Mouse (Mus musculus): Measurements from ENCODE around the gene Rabl3.
A peak's percentile ranks its signal among the peaks of the same experiment; 100 is the strongest.

Gene Rabl3

DNA sequence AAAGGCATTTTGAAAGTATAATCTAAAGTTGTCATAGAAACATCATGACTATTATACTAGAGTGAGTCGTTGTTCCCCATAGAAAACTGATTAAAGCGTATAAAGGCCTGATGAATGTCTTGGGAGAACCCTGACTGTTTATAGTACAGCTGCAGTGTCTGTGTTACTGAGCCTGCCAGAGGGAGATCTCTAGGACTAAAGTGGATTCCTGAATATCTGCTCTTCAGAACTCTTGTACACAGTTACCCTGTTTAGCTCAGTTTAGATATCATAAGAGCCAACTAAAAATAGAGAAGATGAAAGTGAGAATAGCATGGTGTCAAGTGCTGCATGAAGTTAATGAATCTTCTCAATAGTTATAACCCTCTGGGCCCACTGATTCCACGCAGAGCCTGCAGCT, 10.6 kb downstream of the Rabl3 start:
- DNase-seq: no peak

DNA sequence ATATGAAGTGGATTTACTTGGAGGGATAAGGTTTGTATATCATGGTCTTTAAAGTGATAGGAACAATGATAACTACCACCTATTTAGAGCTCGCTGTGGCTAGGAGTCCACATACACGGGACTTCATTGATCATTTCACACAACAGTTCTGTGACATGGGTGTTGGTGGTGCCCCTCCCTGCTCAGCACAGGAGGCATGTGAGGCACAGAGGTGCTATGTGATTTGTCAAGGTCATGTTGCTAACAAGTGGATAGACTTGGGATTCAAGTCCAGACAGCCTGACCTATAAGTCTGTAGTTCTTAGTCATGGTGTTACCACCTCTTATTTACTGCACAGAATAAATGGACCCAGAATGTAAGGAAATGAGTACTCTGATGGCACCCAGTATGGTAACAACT, 11.3 kb downstream of the Rabl3 start:
- DNase-seq: no peak

DNA sequence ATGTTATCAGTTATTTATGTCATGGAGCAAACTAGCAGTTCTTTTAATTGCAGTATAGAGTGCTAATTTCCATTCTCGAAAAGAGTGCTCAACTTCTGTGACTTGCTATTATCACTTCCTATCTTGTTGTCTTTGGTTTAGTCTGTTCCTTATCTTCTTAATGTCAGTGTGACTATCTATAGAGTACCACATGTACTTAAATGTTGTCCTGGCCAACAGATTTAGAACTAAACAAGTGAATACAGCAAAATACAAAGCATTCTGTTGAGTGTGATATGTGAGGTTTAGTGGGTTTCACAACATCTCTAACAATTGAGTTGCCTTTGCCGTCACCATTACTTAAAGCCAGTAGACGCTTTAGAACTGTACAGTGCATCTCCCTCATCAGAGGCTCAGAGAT, 13.1 kb downstream of the Rabl3 start:
- DNase-seq: no peak

DNA sequence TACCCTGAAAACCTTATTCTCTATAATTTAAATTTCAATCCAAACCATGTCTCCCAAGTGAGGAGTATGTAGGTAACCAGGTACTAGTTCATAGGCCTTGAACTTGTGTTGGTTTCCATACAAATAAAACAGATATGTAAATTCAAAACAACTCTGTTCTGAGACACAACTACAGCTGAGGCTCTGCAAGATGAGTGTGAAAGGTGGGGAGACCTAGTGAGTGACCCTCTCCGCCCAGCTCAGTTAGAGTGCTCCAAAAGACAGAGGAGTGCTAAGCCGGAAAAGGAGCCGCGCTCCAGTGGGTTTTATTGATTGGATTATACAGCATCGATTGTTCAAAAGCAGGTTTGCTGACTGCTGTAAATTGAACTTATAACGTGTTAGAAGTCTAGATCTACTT, 22.7 kb downstream of the Rabl3 start:
- peak; percentile 5 for DNase-seq

DNA sequence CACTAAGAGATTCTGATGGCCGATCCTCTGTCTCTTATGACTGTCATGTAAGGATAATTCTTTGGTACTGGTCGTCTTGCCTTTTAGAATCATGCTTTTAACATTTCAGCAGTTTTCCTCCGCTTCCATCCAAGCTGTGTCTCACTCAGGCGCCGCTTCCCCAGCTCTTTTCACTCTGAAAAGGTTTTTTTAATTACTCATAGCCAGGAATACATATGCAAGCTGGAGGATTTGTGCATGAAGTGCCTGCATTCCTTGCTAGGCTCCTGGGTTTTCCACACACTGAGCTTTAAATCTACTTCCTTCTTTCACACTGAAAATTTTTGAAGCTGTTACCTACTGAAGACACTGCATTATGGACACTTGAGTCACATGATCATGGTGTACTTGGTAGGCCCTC, 23.3 kb downstream of the Rabl3 start:
- DNase-seq: no peak

DNA sequence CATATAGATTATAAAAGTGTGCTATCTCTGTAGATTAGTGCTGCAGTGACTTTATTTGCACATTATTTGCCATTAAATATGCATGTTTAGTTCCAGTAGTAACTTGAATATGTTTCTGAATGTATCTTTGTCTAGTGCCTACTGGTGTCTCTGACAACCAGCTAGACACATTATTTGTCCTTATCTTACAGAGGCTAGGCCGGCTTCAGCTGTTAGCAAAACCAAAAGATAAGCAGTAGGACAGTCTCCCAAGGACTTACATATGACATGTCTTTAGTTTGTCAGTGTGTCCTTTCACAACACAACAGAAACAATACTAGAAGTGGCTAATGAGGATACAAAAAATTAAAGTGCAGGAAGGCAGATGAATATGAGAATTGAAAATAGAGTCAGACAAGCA, 25.4 kb downstream of the Rabl3 start:
- DNase-seq: no peak

DNA sequence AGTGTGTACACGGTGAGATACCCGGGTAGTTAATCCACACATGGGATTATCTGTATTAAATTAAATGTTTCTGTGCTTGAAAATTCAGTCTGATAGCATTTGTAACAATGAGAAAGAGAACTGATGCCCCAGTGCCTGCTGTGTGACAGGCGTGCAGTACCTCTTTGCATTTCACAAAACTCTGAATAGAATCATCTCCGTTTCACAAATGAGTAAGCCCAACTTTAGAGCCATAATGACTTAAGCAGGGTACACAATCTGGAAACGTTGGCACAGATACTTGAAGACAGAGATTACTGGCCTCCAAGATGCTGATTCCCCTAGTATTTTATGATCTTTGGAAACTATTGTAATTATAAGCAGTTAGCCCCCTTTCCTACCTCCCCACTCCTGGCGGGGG, 26.4 kb downstream of the Rabl3 start:
- no peak for DNase-seq

DNA sequence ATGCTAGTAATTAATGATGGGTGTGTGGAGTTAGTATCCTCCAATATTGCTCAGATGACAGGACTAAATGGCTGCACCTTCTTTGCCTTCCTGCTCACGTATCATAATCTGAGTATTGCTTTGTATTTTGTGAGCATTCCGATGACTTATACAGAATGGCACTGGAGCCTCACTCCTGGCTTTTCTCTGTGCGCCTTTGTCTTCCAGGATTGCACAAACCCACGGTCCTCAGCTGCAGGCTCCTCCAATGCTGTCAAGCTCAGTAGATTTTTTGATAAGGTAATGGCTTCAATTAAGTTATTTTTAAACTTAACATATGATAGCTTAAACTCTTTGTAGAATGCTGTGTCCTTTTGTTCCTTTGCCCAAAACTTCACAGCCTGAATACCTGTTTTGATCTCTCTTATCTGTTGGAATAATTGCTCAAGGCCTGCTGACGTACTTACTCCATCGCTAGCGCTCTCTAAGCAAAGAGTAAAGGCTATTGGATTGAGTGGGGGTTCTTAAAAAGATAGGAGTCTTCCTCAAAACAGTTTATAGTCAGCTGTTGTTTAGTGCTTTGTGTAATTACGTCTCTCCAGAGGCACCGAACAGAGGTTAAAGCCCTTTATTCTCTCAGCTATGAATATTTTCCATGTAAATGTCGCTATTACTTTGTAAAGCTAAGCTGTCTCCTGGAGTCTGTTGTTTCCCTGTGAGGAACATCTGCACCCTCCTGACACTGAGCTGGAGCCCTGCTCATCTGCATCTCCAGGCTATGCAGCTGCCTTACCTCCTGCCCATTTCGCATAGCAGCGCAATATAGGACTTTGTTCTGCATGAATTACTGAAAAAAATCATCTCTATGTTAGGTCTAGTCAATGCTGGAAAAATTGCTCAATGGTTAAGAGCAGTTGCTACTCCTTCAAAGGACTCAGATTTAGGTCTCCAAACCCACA, 27.7 kb downstream of the Rabl3 start:
- DNase-seq: no peak

DNA sequence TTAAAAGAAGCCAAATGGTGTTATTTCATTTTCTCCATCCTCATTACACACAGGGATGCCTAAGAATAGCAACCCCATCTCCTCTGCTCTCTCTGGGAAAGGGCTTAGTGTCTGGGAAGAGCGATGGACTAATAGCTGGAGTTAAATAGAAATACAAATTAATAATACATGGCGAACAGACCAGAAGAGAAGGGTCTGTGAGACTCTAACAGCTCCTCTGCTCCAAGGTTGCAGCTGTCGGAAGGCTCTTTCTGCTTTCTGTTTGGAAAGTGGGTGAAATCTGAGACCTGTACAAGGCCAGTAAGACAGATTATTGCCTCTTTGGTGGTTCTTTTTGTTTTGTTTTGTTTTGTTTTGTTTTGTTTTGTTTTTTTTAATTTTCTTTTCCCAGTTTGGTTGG, 31.9 kb downstream of the Rabl3 start:
- DNase-seq: no peak

DNA sequence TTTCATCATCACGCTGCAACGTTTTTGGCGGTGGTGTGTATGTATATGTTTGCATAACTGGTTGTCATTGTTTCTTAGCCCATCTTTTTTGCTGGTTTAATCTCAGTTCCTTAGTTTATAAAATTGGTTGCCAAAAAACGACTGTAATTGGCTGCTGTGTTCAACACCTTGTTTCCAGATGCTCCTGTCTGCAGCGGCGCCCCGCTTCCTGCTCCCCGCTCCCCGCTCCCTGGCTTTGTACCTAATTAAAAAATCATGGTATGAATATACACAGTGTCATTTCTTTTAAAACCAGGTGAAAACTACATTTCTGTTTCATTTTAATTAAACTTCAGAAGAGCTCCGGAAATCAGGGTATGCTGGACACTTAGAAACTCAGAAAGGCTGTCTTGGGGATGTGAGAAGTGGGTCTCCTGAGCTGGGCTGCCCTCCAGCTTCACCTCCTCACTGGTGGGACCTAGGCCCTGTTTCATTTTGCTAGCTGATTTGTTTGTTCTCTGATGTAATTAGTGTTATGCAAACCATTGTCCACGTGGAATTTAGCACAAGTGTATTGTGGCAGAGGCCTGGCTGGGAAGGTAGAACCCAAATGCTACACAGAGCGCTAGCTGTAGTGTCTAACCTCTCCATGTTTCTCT, 32.6 kb downstream of the Rabl3 start:
- DNase-seq: no peak

DNA sequence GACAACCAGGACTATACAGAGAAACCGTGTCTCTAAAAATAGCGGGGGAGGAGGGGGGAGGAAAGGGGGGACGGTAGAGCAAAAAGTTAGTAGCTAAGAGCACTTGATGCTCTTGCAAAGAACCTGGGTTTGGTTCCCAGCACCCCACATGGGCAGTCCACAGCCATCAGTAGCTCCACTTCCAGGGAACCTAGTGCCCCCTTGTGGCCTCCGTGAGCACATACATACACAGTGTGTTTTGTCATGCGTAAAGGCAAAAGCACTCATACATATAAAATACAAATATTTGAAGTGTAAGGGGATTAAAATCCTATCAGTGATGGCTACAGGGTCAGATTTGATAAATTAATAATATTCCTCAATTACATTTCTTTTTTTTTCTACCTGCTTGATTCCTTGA, 33.4 kb downstream of the Rabl3 start:
- no peak for DNase-seq

DNA sequence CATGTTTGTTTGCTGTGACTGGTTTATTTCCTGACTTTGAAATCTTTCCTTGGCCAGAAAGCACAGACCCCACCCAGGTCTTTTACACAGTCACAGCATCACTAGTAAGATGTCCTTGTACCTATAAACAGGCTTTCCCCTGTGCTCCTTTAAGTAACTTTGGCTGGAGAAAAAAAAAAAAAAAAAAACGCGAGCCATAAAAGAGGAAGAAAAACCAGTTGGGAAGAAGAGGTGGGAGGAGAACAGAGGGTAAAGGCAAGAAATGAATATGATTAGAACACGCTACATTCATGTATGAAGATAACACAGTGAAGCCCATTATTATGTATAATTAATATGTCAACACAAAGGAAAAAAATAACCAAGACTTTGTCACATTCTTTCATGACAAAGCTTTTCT, 35.6 kb downstream of the Rabl3 start:
- DNase-seq: no peak

DNA sequence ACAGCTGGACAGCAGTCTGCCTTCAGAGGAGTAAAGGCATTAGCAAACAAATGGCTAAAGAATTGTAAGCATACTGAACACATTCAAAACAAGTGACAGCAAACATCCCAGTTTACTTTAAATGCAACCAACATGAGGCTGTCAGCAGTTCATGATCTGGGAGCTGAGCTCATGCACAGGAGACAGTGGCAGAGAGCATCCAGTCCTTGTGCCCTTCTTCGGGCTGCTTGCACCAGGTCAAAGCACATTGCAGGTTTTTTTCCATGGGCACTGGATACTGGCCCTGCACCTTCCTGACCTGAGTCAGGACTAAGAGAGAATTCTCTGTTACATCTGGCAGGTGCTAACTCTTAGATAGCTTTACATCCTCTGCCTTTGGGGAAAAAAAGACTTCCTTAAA, 39.9 kb downstream of the Rabl3 start:
- DNase-seq: no peak

DNA sequence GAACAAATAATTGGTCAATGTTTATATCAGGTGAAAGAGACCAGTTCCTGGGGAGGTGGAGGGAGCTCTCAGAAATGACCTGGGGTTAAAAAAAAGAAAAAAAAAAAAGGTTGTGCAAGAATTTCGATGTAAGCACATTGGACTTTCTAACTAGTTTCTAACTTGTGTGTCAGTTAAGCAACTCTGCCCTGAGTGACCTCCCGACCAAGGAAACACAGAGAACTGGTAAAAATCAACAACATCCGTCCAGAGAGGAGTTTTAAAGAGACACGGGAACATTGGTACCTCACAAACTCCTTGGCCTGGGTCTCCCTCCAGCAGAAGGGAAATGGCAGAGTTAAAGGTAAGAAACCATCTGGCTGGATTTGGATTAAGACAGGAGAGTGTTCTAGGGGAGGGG, 40.3 kb downstream of the Rabl3 start, which contains the start of gene Hgd:
Gene Hgd (plus strand): TSS at position 160 of the 400 bp plus-strand sequence.
- DNase-seq: no peak

DNA sequence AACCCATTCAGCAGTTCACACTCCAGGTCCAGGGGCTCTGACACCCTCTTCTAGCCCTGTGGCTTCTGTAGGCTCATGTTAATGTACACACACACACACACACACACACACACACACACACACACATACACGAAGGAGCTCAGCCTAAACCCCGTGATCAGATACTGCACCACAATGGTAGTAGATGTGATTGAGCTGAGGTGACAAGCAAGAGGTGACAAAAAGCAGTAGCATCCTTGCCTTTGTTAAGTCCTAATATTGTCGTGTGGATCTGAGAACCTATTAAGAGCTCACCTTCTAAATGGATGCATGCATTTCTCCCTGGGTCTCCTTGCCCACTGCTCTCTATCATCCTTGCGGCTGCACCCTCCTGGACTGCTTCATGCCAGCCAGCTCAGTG, 41.0 kb downstream of the Rabl3 start:
- no peak for DNase-seq

DNA sequence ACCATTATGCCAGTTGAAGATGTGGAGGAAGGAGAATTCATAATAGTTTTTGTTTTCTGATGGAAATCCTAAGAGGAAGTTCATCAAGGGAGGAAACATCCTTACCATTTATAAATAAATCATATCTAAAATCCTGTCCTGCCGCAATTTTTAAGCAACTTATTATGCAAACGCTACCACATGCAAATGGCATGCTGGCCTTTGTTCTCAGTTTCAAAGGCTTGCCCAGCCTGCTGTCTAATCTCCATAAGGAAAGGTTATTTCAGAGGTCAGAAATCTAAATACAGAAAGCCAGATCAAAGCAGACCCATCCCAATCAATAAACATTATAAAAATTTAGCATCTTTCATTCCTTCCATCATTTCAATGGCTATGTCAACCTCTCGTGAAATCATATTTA, 42.2 kb downstream of the Rabl3 start:
- no peak for DNase-seq

DNA sequence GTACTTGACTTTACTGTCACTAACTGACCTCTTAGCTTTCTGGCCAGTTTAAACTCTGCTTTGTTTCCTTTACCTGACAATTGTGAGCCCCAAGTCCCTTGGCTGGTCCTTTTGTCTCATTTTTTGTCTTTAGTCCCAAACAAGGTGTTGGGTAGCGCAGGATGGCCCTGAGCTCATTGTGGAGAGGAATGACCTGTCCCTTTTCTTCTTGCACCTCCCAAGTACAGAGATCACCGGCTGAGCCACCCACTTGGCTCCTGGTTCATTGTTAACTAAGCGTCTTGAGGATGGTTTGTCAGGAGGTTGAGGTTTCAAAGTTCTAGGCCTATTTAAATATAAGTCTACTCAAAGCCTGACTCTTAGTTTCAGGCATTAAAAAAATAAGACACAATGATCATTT, 43.6 kb downstream of the Rabl3 start:
- no peak for DNase-seq

DNA sequence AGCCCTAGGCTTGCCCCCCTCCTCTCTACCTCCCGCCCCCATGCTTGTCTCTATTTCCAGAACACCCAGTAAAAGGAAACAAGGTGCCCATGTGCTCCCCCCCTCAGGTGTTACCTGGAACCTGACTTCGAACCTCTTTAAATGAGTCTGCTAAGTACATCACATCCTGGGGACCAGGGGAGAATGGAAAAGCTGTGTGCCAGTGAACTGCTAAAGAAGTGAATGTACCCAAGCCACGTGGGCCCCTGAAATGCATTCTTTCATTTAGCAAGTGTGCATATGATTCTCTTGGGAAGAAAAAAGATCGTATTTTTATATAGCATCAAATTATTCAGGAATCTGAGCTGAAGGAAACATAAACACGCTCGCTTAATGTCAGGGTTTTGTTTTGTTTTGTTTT, 44.1 kb downstream of the Rabl3 start:
- no peak for DNase-seq

DNA sequence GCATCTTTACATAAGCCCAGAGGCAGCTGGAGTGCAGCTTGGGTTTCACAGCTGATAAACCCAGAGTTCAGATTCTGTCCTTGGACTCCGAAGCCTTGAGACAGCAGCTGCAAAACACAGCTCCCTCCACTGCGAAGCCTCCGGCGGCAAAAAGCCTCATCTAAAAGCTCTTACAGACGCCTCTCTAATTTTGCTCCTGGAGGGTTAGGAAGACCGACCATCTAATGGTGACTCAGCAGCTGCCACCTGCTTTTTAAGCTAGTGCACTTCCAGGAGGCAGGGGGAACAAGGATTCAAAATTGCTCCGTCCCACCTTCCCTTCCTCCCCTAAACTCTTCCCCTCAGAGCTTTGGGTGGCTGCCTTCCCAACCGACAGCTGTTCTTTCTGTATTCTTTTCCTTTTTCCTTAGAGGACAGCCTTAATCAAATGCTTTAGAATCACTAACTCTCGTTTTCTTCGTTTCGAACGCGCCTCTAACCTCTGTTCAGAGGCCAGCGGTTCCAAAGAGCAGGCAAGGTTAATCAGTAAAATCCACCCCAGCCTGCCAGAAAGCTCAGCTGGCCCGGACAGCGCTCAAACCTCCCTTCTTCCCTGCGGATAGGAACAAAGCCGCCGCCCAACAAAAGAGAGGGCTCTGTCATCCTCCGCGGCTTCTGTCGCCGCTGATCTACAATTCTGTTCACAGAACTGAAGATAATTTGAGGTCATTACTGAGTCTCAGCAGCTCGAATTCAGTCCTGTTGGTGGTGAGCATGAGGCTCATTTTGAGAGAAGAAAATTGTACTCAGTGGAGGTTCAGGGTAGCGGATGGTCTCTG, 44.7 kb downstream of the Rabl3 start:
- peak; percentile 91 for DNase-seq

DNA sequence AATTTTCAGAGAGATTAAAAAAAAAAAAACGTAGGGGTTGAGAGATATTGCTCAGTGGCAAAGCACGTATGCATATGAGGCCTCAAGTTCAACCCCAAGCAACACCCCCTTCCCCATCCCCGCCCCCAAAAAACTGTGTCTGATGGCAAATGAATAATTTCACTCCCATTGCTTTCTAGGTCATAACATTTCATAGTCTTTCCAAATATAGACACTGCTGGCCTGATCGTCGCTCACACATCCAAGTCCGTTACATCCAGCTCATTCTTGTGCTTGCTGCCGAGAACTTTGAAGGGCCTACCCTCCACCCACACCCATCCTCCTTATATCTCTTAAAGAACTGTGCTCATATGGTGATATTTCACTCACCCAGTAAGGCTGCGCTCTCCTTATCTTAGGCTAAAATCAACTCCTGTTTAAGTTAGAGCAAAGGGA, 45.5 kb downstream of the Rabl3 start:
- DNase-seq: no peak

DNA sequence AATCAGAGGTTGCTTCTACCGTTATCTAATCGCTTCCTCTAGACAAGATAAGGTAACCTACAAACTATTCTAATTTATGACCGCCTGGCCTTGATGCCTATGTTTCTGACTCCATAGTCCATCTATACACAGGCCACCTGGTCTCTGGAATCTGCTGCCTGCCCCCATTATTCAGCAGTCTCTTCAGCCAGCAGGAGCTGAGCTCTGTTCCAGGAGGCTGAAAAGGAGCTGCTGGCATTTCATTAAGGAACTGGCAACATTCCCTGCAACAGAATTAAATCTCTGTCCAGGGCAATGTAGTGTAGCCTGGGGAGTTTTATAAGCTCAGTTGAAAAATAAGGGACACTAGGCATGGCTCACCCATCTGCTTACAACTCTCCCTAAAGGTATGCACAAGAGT, 51.2 kb downstream of the Rabl3 start:
- DNase-seq: no peak

DNA sequence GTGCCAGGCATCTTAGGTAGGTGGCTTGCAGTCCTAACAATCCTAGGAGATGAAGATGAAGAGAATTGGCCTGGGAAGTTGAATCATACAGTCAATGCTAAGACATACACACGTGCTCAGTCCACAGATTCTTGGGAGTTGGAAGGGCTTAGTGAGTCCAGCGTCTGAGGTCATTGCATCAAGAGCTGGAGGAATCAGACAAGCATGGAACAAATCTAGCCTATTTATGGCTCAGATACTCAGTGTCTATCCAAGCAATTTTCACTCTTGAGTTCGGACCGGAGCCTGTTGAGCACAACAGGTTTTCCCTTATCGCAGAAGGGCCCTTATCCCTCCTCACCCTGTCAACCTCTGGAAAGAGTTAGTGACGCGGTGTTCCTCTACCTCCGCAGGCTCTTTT, 51.9 kb downstream of the Rabl3 start:
- DNase-seq: no peak

DNA sequence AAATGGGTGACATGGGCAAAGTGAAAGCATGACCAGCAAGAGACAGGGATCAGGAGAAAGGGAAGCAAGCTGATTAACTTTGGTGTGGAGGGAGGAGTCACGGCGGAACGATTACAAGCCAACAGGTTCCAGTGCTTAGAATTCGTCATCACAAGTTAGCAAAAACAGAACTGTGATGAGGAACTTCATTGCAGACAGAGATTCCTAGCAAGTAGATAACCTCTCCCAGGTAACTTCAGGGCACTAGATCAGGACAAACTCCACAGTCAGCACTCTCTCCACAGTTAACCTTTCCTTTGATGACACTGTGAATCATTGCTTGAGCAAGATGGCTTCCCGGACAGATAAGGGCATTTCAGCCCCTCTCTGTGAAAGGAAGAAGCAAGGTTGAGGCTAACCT, 57.7 kb downstream of the Rabl3 start:
- no peak for DNase-seq

DNA sequence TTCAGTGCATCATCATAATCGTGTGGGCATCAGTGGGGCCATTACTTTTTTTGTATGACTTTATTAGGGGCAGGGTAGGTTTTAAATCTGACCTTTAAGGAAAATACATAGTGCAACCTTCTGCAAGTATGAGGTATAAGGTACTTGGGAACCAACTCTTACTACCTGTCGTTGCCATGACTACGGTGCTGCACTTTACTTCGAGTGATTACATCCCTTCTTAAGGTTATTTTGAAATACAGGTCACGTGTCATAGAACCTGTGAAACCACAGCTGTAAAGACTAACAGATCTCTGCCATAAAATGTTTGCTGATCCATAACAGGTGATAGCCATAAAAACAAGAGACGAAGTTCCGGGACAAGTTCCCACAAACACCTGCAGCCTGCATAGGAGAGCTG, 58.8 kb downstream of the Rabl3 start:
- no peak for DNase-seq

All from retina, postnatal 1 day (tissue).